Mouse (Mus musculus): ENCODE results near the gene Ppp2r5c.

DNA sequence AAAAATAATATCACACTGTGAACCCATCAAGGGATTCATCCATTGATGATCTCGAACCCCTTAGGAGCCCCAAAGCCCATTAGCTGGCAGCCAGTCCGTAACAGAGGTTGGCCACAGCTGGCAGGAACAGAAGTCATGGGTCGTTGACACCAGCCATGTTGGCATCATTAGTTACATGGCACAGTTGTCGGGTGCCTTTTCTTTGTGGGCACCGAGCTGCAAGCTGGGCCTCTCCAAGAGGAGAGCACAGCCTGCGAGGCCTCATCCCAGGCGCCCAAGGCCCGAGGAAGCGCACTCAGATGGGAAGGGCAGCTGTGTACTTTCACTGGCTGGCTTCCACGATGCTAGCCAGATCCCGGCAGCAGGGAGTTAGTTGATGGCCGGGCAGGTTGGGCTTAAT is 64.3 kb downstream of the Ppp2r5c start:
- TF ChIP-seq CTCF (IDR thresholded peaks at IDR 0.05; ENCODE audit: low read depth, low read length) (no peak), POLR2A (IDR thresholded peaks at IDR 0.05; ENCODE audit: borderline replicate concordance, low read depth, low read length) (no peak)
